Mouse (Mus musculus) liver, adult (tissue): ENCODE measurements around the gene Nbdy.

Experiments
- GATA4 ChIP-seq: IDR thresholded peaks from 2 replicates; pipeline ENCODE4 v1.6.1; 2014; ENCODE audit warnings: mild to moderate bottlenecking, low read length; ENCODE audit not compliant: insufficient replicate concordance

The Nbdy gene

DNA sequence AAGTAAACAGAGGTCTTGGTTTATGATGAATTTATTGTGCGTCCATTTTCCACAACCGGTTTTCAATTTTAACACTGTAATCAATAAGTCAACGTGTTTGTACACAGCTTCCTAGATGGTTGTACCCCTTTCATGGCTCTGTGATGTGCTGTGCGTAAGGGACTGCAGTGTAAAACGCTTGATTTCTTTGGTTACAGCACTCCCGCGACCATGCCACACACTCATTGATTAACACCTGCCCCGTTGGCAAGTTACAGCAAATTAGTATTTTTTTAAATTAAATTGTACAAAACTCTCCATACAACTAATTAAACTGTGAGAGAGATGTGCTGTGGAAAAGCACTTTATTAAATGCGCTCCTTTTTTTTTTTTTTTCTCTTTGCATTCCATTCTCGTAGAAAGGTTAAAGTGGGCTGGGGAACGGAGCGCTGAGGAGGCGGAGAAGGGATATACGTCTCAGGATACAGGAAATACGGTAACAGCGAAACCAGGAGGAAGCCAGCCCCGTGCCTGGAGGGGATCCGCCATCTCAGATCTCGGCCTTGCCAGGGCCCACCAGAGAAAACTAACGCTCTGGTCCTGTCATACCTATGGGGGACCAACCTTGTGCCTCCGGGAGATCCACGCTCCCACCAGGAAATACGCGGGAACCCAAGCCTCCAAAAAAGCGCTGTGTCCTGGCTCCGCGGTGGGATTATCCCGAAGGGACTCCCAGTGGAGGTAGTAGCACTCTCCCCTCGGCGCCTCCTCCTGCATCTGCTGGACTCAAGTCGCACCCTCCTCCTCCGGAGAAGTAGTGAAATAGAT lies at the start of gene Nbdy:
TSS of gene Nbdy (plus strand) at position 481 of the 807 bp plus-strand sequence.
- TF ChIP-seq GATA4, result no peak

DNA sequence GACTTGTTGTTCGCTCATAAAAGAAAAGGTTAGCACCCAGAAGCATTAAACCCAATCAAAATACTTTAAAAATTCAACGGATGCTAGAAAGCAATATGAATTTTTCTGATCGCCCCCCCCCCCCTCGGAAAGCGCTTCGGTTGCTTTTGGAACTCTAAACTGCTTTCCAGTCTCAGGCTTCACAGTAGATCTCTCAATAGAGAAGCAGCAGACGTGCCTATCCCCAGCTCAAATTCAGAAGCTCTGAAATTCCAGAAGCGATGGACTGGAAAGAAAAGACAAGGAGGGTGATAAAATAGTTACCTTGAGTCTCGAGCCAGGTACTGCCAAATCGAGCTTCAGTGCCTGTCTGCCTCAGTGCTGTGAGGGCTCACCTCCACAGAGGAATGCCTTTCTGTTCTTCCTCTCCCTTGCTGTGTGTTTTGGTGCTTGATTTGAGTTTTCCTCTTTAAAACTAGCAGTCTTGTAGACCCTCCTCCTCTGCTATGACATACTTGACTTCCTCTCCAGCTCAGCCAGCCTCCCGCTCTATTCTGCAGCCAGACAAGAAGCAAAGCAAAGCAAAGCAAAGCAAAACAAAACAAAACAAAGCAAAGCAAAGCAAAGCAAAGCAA lies 27.5 kb upstream of the Nbdy start, which contains the start of gene Kctd12b:
TSS of gene Kctd12b (minus strand) at position 610 of the 614 bp plus-strand sequence.
- TF ChIP-seq GATA4, result no peak

GRCm38 (mm10) chrX:153700463-153700862 lies 22.9 kb upstream of the Nbdy start:
- no peak for TF ChIP-seq GATA4

DNA sequence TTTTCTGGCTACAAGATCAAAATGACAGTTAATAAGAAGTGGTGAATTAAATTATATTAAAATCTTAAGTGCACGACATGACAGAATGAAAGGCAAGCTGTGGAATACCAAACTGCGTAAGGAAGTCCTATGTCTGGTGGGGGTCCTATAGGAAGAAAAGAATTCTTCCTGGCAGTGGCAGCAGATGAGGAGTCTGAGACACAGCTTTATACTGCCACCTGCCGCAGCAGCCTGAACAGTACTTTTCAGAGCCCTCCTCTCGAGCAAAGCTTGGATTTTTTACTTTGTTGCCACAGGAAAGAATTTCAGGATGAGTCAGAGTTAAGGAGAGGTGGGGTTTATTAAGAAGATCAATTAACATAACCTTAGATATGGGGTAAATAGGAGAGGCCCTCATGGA lies 15.7 kb upstream of the Nbdy start:
- TF ChIP-seq GATA4, result no peak

DNA sequence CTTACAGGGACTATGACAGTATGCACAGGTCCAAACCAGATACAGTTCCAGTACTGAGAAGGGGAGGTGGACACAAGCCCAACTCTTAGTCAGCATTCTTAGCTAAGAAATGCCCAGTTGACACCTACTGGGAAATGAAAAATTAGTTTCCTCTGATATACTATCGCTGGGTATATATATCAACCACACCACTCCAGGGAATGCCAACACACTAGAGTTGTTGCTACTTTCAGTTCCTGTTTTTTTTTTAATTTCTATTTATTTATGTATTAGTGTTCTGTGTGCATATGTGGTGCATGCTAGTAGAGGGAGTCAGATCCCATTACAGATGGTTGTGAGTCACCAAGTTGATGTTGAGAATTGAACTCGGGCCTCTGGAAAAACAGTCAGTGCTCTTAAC lies 6.7 kb upstream of the Nbdy start:
- TF ChIP-seq GATA4, result no peak

GRCm38 (mm10) chrX:153719602-153720001 lies 3.8 kb upstream of the Nbdy start:
- TF ChIP-seq GATA4, result no peak

DNA sequence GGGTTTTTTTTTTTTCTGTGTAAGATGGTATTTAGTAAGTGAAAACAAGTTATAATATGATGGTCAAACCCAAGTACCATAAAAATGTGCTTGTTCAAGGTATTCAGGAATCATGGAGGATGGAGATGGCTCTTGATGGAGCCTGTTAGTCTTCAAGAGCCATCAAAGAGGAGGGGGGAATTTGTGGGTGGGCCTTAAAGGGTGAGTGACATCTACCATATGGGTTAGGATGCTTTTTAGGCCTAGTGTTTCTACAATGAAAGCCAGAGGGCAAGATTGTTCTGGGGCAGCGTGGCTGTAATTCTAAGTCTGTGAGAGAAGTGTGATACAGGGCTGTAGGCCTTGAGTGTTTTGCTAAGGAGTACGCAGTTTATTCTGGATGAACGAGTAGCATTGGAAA lies 1.0 kb downstream of the Nbdy start:
- TF ChIP-seq GATA4, result no peak

DNA sequence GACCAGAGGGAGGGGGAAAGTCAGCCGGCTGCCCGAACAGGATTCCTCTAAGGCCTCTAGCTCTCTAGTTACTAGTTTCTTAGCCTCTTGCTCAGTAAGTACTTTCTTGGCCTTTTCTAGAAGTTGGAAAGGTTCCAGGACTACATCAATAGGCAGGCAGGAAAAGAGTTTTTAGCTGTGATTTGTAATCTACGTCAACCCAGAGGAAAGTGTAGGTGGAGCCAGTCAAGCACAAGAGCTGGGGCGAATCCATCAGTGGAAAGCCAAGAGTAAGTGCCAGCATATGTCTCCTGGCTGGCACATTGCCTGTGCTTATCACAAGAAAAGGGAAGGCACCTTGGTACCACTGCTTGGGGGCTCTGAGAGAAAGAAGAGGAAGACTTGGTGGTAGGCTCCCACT lies 12.3 kb downstream of the Nbdy start:
- TF ChIP-seq GATA4, result no peak

DNA sequence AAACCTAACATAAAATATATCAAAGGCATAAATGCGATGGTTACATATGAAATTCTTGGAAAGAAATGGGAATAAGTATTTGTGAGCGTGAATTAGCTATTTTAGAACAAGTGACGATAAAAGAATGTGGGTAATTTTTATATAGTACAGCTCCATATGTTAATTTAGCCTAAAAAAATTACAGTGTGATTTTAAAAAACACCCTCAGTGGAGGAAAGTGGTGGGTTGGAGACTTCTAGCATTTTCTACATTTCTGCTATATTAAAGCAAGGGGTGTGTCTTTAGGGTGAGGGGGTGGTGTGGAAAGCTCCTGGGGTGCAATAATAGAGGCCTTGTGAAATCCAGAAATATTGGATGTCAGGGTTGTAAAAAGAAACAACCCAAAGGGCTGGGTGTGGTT lies 19.1 kb downstream of the Nbdy start:
- no peak for TF ChIP-seq GATA4

- TF ChIP-seq GATA4, result no peak
Observed at GRCm38 (mm10) chrX:153749230-153749629, 25.8 kb downstream of the Nbdy start.
